Comparison of ENCODE assay signal across 16 mouse cellular contexts in the genomic region with DNA sequence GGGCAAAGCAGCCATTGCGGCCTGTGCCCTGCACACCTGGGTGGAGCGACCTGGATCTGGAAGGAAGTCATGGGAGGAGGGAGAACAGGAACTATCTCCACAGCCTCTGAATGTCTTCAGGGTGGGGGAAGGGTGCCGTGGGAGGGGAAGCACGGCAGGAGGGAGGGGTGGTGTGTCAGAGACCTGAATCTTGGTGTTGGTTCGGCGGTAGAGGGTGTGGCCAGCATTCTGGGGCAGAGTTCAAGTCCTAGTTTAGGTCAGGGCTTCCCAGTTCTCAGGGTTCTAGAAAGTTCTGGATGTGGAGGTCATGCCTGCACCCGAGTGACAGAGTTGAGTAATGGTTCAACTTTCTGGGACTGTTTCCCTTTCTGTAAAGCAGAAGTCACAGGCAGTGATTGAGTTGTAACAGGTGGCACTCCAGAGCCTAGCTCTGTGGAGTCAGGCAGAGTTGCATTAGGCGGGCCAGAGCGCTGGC. TPM values are rescaled to one million over a fixed set of nuclear protein-coding genes. Genes with fewer than 3 reads are reported as not detected.
A peak's percentile ranks its signal among the peaks of the same experiment; 100 is the strongest.
DNase-seq lines count a peak whose midpoint lies in the region; ATAC-seq and TF ChIP-seq lines count a peak whose summit lies in the region.
"Had no signal": no experiment of that assay in that cellular context is flagged by ENCODE, and none has a peak within 500 bp of the region (broad histone marks: within the 10 kb centered on the region; RNA-seq: fewer than 3 reads in every experiment).

No protein-coding gene starts in this region.

- no peak for TF ChIP-seq POLR2A in small intestine, adult 2 months (IDR thresholded peaks at IDR 0.05; ENCODE audit: low read depth, low read length)

- WGBS in small intestine, adult 2 months, result 22% methylated on average over 9 of the region's 9 CpGs

- peak overlapping the region; percentile 1; the same call in 1 of the 2 replicates for H3K4me3 ChIP-seq in small intestine, adult 2 months (ENCODE audit: low read depth, low read length)
- H3K4me3 ChIP-seq: embryonic facial prominence, embryonic 10.5 days; forebrain, embryonic 10.5 days; heart, adult 2 months had no signal

- no peak for TF ChIP-seq CTCF in small intestine, adult 2 months (IDR thresholded peaks at IDR 0.05; ENCODE audit: extremely low read depth, insufficient read length, insufficient replicate concordance, low read depth, low read length)

- intact Hi-C loops in left cerebral cortex, postnatal 4 days (cut with DNase I), result loop anchor here (2.0 to 5.0 kb wide), 2 partner anchors 33 to 122 kb away; no protein-coding TSS in a partner anchor

- peaks cover 6% of the 10 kb centered on the region for H3K4me1 ChIP-seq in small intestine, adult 2 months (ENCODE audit: control insufficient read depth, insufficient read depth, insufficient read length, low read length)

- no peaks in the 10 kb centered on the region for H3K36me3 ChIP-seq in small intestine, adult 2 months (ENCODE audit: control insufficient read depth, insufficient read depth, low read length)
- H3K36me3 ChIP-seq: embryonic facial prominence, embryonic 10.5 days; forebrain, embryonic 10.5 days had no signal

- DNase-seq in gastrocnemius, postnatal 10 days, result peak; percentile 6
- no peak for DNase-seq in gastrocnemius, postnatal 25 days
- DNase-seq in ovary, postnatal 36 days (ENCODE audit: low spot score), result peak; percentile 3
- no peak for DNase-seq in ovary, postnatal 10 days (ENCODE audit: low spot score)
- DNase-seq in layer of hippocampus, adult 11-12 months (ENCODE audit: low spot score), result no peak
- DNase-seq in left cerebral cortex, postnatal 4 days, result no peak
- DNase-seq: heart, postnatal 4 days; lung, embryonic 14.5 days; thymus, postnatal 25 days had no signal

- H3K27me3 ChIP-seq in small intestine, adult 2 months (ENCODE audit: control insufficient read depth, insufficient read depth, low read length), result no peaks in the 10 kb centered on the region

- H3K27ac ChIP-seq in small intestine, adult 2 months (ENCODE audit: insufficient read depth, low read depth, low read length), result peak overlapping the region; percentile 81
- H3K27ac ChIP-seq: embryonic facial prominence, embryonic 10.5 days; forebrain, embryonic 10.5 days; heart, adult 2 months had no signal

- ATAC-seq in granulocyte monocyte progenitor cell, adult 5-6 weeks (replicated peaks; ENCODE audit: poor library complexity, severe bottlenecking), result peak; percentile 42

RNA-seq across cellular contexts. Expression of gene Gm3336, which starts 1.5 kb away (rescaled TPM):
- not detected for total RNA-seq in gastrocnemius, postnatal 10 days (2021)
- not detected for total RNA-seq in gastrocnemius, postnatal 25 days (2021)
- not detected in 2 replicates for total RNA-seq in granulocyte monocyte progenitor cell, adult 5-6 weeks (2014; fragmentation: Nextera tagmentation)
- not detected in 2 replicates for total RNA-seq in granulocyte monocyte progenitor cell, adult 5-6 weeks (2017)
- 42.0 and 73.6 TPM in 2 replicates for polyA plus RNA-seq in small intestine, adult 2 months (2012; rRNA removed)
- total RNA-seq in left cerebral cortex, postnatal 4 days (2021), result not detected
- total RNA-seq: heart, adult 2 months; heart, postnatal 4 days; left cerebral cortex, postnatal 36 days; midbrain, postnatal 0 days had no signal
- polyA plus RNA-seq: embryonic facial prominence, embryonic 10.5 days; forebrain, embryonic 10.5 days; heart, adult 2 months; lung, embryonic 14.5 days; midbrain, postnatal 0 days had no signal

RNA-seq across cellular contexts. Expression of gene Pde4c, which starts 3.7 kb away (rescaled TPM):
- total RNA-seq in gastrocnemius, postnatal 10 days (2021), result 1 to 10 TPM; 2.5 to 3.0 TPM
- total RNA-seq in gastrocnemius, postnatal 25 days (2021), result 1 to 10 TPM; 1.6 to 2.3 TPM
- not detected in 2 replicates for total RNA-seq in granulocyte monocyte progenitor cell, adult 5-6 weeks (2014; fragmentation: Nextera tagmentation)
- total RNA-seq in granulocyte monocyte progenitor cell, adult 5-6 weeks (2017), result not detected in 2 replicates
- polyA plus RNA-seq in small intestine, adult 2 months (2012; rRNA removed), result 6.5 and 6.8 TPM in 2 replicates
- total RNA-seq in left cerebral cortex, postnatal 4 days (2021), result under 1 TPM; 0.56 to 0.66 TPM

RNA-seq across cellular contexts. Expression of gene Iqcn, which starts 16.6 kb away (rescaled TPM):
- total RNA-seq in gastrocnemius, postnatal 10 days (2021), result not detected
- total RNA-seq in gastrocnemius, postnatal 25 days (2021), result not detected
- total RNA-seq in granulocyte monocyte progenitor cell, adult 5-6 weeks (2014; fragmentation: Nextera tagmentation), result not detected in 2 replicates
- not detected in 2 replicates for total RNA-seq in granulocyte monocyte progenitor cell, adult 5-6 weeks (2017)
- polyA plus RNA-seq in small intestine, adult 2 months (2012; rRNA removed), result 0.03 and 0.05 TPM in 2 replicates
- total RNA-seq in left cerebral cortex, postnatal 4 days (2021), result under 1 TPM; 0.40 to 0.50 TPM
- total RNA-seq: heart, adult 2 months had no signal

RNA-seq across cellular contexts. Expression of gene Jund, which starts 21.1 kb away (rescaled TPM):
- 100 to 1,000 TPM in 1 of 2 experiments, 10 to 100 TPM in 1; 79.2 to 130 TPM for total RNA-seq in gastrocnemius, postnatal 10 days (2021)
- total RNA-seq in gastrocnemius, postnatal 25 days (2021), result 10 to 100 TPM; 54.5 to 68.6 TPM
- 7.7 and 12.3 TPM in 2 replicates for total RNA-seq in granulocyte monocyte progenitor cell, adult 5-6 weeks (2014; fragmentation: Nextera tagmentation)
- 24.6 and 27.0 TPM in 2 replicates for total RNA-seq in granulocyte monocyte progenitor cell, adult 5-6 weeks (2017)
- polyA plus RNA-seq in small intestine, adult 2 months (2012; rRNA removed), result 419 and 1,098 TPM in 2 replicates
- total RNA-seq in left cerebral cortex, postnatal 4 days (2021), result 100 to 1,000 TPM; 146 to 158 TPM

RNA-seq across cellular contexts. Expression of gene Rab3a, which starts 34.6 kb away (rescaled TPM):
- 10 to 100 TPM; 44.6 to 50.4 TPM for total RNA-seq in gastrocnemius, postnatal 10 days (2021)
- 10 to 100 TPM; 40.0 to 40.4 TPM for total RNA-seq in gastrocnemius, postnatal 25 days (2021)
- 5.5 and 10.8 TPM in 2 replicates for total RNA-seq in granulocyte monocyte progenitor cell, adult 5-6 weeks (2014; fragmentation: Nextera tagmentation)
- 0.34 and 1.6 TPM in 2 replicates for total RNA-seq in granulocyte monocyte progenitor cell, adult 5-6 weeks (2017)
- 14.9 and 26.3 TPM in 2 replicates for polyA plus RNA-seq in small intestine, adult 2 months (2012; rRNA removed)
- 100 to 1,000 TPM; 414 to 476 TPM for total RNA-seq in left cerebral cortex, postnatal 4 days (2021)

Comparison
In these comparisons a context has a peak if more than half of its experiments do, and no peak if none do; other contexts are left out.
1. DNase-seq: peak in gastrocnemius, postnatal 10 days (single experiment) and ovary, postnatal 36 days (single experiment); none in gastrocnemius, postnatal 25 days (single experiment), ovary, postnatal 10 days (single experiment), layer of hippocampus, adult 11-12 months (single experiment) and left cerebral cortex, postnatal 4 days (single experiment).